Mouse (Mus musculus) G1E (cell line): ENCODE measurements around the gene Gpd1. TPM values are rescaled to one million over a fixed set of nuclear protein-coding genes. Genes with fewer than 3 reads are reported as not detected.
"Not testable (repeated sequence)": the region's sequence is repeated elsewhere in the genome, so short reads cannot be mapped to it uniquely, and the experiment has no call there.

Source experiments
- ATAC-seq: 2 replicates; pipeline ENCODE4 v1.8.0; 2016; ENCODE audit warnings: mild to moderate bottlenecking; ENCODE audit not compliant: insufficient number of reproducible peaks, poor library complexity, low FRiP score, severe bottlenecking; ENCODE audit errors: extremely low read depth
- DNase-seq: peaks from one replicate; pipeline ENCODE4 v3.0.0; 2012; ENCODE audit warnings: low spot score
- H3K27me3 ChIP-seq: 2 replicates; pipeline ENCODE4 v1.6.1; 2012; ENCODE audit warnings: mild to moderate bottlenecking, low read length, inconsistent platforms; ENCODE audit not compliant: insufficient read depth
- H3K36me3 ChIP-seq: replicated peaks from 2 replicates; pipeline ENCODE3; 2012; ENCODE audit warnings: mild to moderate bottlenecking, inconsistent platforms
- H3K4me1 ChIP-seq: 2 replicates; pipeline ENCODE4 v1.6.1; 2012; ENCODE audit warnings: low read depth, low read length, inconsistent platforms, mixed read lengths; ENCODE audit not compliant: insufficient read depth
- H3K4me3 ChIP-seq: 2 replicates; pipeline ENCODE4 v1.5.1; 2012; ENCODE audit warnings: low read depth, mild to moderate bottlenecking, inconsistent platforms, low read length, moderate library complexity, mixed read lengths
- H3K9me3 ChIP-seq: replicated peaks from 2 replicates; pipeline ENCODE4 v1.6.1; 2012; ENCODE audit warnings: inconsistent platforms
- CTCF ChIP-seq: IDR thresholded peaks from 2 replicates; pipeline ENCODE4 v1.5.1; 2012; ENCODE audit warnings: low read depth, low read length, inconsistent platforms, mixed read lengths
- GATA1 ChIP-seq: IDR thresholded peaks from 2 replicates; pipeline ENCODE4 v1.6.1; 2012; ENCODE audit warnings: borderline replicate concordance, low read length, inconsistent platforms, mixed read lengths
- GATA2 ChIP-seq: IDR thresholded peaks from 2 replicates; pipeline ENCODE4 v1.6.1; 2012; ENCODE audit warnings: low read depth, low read length, inconsistent platforms, borderline replicate concordance
- POLR2AphosphoS5 ChIP-seq: IDR thresholded peaks from 2 replicates; pipeline ENCODE4 v1.6.1; 2012; ENCODE audit warnings: low read depth, low read length, inconsistent platforms; ENCODE audit not compliant: insufficient replicate concordance
- TAL1 ChIP-seq: conservative IDR thresholded peaks from 2 replicates; pipeline ENCODE4 v1.6.1; 2012; ENCODE audit warnings: low read depth, low read length, inconsistent platforms, mixed read lengths
- polyA plus RNA-seq: library from polyadenylated mRNA; stranded (reverse); fragments of >175 nt; gene quantifications from 2 replicates; pipeline ENCODE4 v1.2.3, GENCODE M21; 2012
- total RNA-seq, 2 experiments: library from RNA; stranded (forward) in 1 of 2; stranded (reverse) in 1 of 2; fragments of 200-1000 nt in 1 of 2; fragments of >200 nt in 1 of 2; fragmentation: Nextera tagmentation in 1 of 2; gene quantifications; 2 replicates each; pipeline ENCODE4 v1.2.3; 2014 to 2017

Gpd1 gene
- total and polyA plus RNA-seq, 3 experiments: not detected

DNA sequence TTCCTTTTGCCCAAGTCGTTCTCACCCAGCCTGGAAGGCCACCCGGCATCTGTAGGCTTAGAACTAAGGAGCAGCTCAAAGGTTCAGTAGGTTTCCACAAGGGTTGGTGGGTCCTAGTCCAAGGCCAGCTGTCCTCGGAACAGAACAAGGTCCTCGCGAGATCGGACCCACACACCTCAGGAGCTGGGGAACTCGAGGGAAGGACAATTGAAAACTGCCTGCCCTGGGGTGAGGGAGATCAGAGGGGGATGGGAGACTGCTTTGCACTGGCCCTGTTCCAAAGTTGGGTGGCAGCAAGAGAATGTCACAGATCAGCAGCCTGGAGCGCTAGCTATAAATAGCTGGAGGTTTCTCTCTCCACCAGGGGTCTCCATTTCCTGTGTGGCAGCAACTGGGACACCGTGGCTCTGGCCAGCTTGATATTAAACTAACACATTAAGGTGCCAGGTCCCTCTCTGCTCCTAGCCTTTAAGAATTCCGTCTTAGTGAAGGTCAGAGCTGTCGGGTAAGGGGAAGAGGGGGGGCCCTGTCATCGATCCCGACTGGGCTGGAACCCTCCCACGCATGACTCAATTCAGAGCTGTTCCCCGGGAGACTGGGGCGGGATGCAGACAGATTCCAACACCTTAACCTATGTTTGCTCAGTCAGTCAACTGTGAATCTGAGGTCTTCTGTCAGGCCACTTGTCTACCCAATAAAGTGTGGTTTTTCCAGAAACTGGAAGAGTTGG, 7.1 kb downstream of the Gpd1 start:
- peak overlapping the region; percentile 94; the same call in 1 of the 2 replicates for H3K4me3 ChIP-seq
- H3K9me3 ChIP-seq: peaks cover 3% of the 10 kb centered on the region; the same call in 1 of the 2 replicates
- TF ChIP-seq POLR2AphosphoS5 (no peak), CTCF (no peak; the same call in 1 of the 2 replicates), GATA2 (no peak), GATA1 (no peak), TAL1 (no peak)
- peaks cover 38% of the 10 kb centered on the region for H3K27me3 ChIP-seq
- DNase-seq (peak; percentile 70), ATAC-seq (no peak)
- peaks cover 25% of the 10 kb centered on the region for H3K36me3 ChIP-seq
- peaks cover 33% of the 10 kb centered on the region for H3K4me1 ChIP-seq

DNA sequence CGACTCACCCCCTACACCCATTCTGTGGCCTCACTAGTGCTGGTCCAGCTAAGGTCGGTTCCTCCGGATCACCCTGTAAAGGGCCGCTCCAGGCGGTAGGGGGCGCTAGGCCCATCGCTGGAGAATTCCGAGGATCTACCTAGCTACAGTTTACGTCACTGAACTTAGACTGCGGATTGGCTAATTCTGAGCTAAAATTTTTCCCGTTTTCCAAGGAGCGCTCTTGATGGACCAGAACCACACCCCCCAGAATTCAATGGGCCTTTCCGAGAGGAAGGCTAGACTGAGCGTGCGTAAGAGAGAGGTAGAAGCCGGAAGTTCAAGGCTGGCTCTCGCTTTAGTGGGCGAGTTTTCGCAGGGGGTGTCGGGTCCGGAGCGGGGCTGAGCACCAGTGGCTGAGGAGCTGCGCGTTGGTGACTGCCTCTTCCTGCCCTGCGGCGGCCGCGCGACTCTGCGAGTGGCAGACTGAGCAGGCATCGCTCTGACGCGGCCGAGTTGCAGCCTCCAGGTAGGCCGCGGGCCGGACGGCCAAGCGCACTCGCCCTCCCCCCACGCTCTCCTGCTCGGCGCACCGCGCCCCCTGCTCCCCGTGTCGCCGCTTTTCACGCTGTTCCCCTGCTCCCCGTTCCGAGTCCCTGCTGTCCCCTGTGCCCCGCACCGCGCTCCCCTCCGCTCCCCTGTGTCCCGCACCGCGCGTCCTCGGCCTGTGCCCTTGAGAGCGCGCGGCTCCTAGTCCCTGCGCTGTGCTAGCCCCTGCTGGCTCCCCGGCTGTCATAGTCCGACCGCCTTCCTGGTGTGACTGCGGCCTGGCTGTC, 8.2 kb downstream of the Gpd1 start, which contains the start of gene Cox14:
Gene Cox14 (plus strand): TSS at position 278 of the 815 bp plus-strand sequence.
- TF ChIP-seq POLR2AphosphoS5: no peak
- TF ChIP-seq CTCF: peak; percentile 86
- TF ChIP-seq TAL1: no peak
- Histone ChIP-seq H3K36me3 (peaks cover 27% of the 10 kb centered on the region), H3K27me3 (peaks cover 27% of the 10 kb centered on the region), H3K4me1 (peaks cover 33% of the 10 kb centered on the region), H3K9me3 (peaks cover 3% of the 10 kb centered on the region; the same call in 1 of the 2 replicates), H3K4me3 (peak within 1 kb of the TSS; percentile 94)
- DNase-seq: peak; percentile 93
- peak; percentile 94 for ATAC-seq

- Histone ChIP-seq H3K36me3 (peaks cover 27% of the 10 kb centered on the region), H3K9me3 (peaks cover 3% of the 10 kb centered on the region; the same call in 1 of the 2 replicates), H3K4me1 (peaks cover 33% of the 10 kb centered on the region), H3K27me3 (peaks cover 19% of the 10 kb centered on the region), H3K4me3 (peak overlapping the region; percentile 94; the same call in 1 of the 2 replicates)
- no peak for TF ChIP-seq POLR2AphosphoS5
- no peak for ATAC-seq
- no peak for DNase-seq
Measured at GRCm38 (mm10) chr15:99726549-99726948, 9.2 kb downstream of the Gpd1 start.

DNA sequence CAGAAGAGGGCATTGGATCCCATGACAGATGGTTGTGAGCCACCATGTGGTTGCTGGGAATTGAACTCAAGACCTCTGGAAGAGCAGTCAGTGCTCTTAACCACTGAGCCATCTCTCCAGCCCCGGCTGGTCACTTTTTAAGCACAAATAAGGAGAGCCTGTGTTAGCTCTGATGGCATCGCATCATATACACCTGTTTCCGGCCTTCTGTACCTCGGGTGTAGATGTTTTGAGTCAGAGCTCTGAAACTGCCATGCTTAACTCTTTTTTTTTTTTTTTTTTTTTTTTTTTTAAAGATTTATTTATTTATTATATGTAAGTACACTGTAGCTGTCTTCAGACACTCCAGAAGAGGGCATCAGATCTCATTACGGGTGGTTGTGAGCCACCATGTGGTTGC, 9.7 kb downstream of the Gpd1 start:
- ATAC-seq, H3K9me3 ChIP-seq, DNase-seq, H3K4me3 ChIP-seq: not testable (repeated sequence)
- H3K27me3 ChIP-seq: peaks cover 14% of the 10 kb centered on the region
- H3K36me3 ChIP-seq: peaks cover 27% of the 10 kb centered on the region
- H3K4me1 ChIP-seq: peaks cover 33% of the 10 kb centered on the region

DNA sequence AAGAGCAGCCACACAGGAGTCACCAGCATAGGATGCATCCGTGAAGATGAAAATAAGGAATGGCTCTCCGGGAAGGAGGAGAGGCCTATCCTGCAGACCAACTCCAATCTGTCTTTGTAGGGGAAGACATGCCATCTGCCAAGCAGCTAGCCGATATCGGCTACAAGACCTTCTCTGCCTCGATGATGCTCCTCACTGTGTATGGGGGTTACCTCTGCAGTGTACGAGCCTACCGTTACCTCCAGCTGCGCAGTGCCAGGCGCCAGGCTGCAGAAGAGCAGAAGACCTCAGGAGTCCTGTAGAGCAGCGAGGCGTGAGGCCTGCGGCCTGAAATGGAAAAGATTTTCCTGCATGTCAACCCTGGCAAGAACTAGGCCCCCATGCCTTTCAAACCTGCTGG, 10.2 kb downstream of the Gpd1 start:
- peak overlapping the region; percentile 13; the same call in 1 of the 2 replicates for H3K4me3 ChIP-seq
- H3K36me3 ChIP-seq: peaks cover 27% of the 10 kb centered on the region
- H3K4me1 ChIP-seq: peaks cover 31% of the 10 kb centered on the region
- peaks cover 9% of the 10 kb centered on the region for H3K27me3 ChIP-seq
- TF ChIP-seq POLR2AphosphoS5: no peak
- no peak for TF ChIP-seq GATA1
- TF ChIP-seq TAL1: no peak
- TF ChIP-seq CTCF: no peak
- no peak for TF ChIP-seq GATA2
- no peak for ATAC-seq
- DNase-seq: no peak
- peaks cover 3% of the 10 kb centered on the region; the same call in 1 of the 2 replicates for H3K9me3 ChIP-seq

GRCm38 (mm10) chr15:99728211-99728610, 10.9 kb downstream of the Gpd1 start:
- no peak overlapping the region for H3K4me3 ChIP-seq
- ATAC-seq: no peak
- H3K9me3 ChIP-seq: peaks cover 3% of the 10 kb centered on the region; the same call in 1 of the 2 replicates
- H3K4me1 ChIP-seq: peaks cover 29% of the 10 kb centered on the region
- DNase-seq: no peak
- no peak for TF ChIP-seq TAL1
- TF ChIP-seq CTCF: no peak
- TF ChIP-seq GATA1: no peak
- TF ChIP-seq POLR2AphosphoS5: no peak
- TF ChIP-seq GATA2: no peak
- peaks cover 4% of the 10 kb centered on the region; the same call in 1 of the 2 replicates for H3K27me3 ChIP-seq
- H3K36me3 ChIP-seq: peaks cover 31% of the 10 kb centered on the region
